49 mouse cellular contexts compared by ENCODE assay signal in the genomic region with DNA sequence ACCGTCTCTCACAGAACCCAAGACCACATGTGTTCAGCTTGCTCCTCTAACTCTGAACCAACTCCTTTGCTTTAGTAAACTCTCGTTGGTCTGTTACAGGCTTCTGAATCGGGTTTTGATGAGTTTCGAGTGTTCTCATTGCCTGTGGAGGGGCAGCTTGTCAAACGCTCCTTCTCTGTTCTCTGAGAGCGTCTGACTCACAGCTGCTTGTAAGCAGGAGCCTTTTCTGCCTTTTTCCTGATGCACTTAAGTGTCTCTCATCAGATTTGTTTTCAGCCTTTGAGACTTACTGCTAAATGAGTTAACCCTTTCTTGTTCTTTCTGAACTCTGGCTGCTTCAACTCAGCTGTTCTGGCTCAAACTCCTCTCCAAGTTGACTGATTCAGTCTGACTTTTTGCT. TPM values are rescaled to one million over a fixed set of nuclear protein-coding genes. Genes with fewer than 3 reads are reported as not detected.
"Had no signal": no experiment of that assay in that cellular context is flagged by ENCODE, and none has a peak within 500 bp of the region (broad histone marks: within the 10 kb centered on the region; RNA-seq: fewer than 3 reads in every experiment).

No protein-coding gene starts in this region.

- H3K4me2 ChIP-seq: heart, embryonic 11.5 days; heart, embryonic 12.5 days; heart, embryonic 13.5 days; heart, embryonic 15.5 days; hindbrain, embryonic 12.5 days; hindbrain, embryonic 13.5 days; hindbrain, embryonic 14.5 days; hindbrain, embryonic 15.5 days; intestine, embryonic 15.5 days; kidney, embryonic 15.5 days had no signal

- H3K9me3 ChIP-seq: heart, embryonic 10.5 days; heart, embryonic 12.5 days; heart, embryonic 13.5 days; heart, embryonic 15.5 days; hindbrain, embryonic 10.5 days; hindbrain, embryonic 12.5 days; hindbrain, embryonic 13.5 days; hindbrain, embryonic 15.5 days; intestine, embryonic 15.5 days; kidney, embryonic 15.5 days had no signal

- H3K9ac ChIP-seq: heart, embryonic 12.5 days; heart, embryonic 13.5 days; heart, embryonic 15.5 days; hindbrain, embryonic 12.5 days; hindbrain, embryonic 13.5 days; hindbrain, embryonic 14.5 days; hindbrain, embryonic 15.5 days; intestine, embryonic 15.5 days; kidney, embryonic 15.5 days had no signal

- H3K27ac ChIP-seq: heart, adult 2 months; heart, embryonic 10.5 days; heart, embryonic 13.5 days; heart, embryonic 15.5 days; hindbrain, embryonic 10.5 days; hindbrain, embryonic 12.5 days; hindbrain, embryonic 13.5 days; hindbrain, embryonic 14.5 days; hindbrain, embryonic 15.5 days; hindbrain, postnatal 0 days; intestine, embryonic 15.5 days; kidney, embryonic 15.5 days; kidney, postnatal 0 days; layer of hippocampus, adult 2 months had no signal

- H3K4me1 ChIP-seq: heart, embryonic 10.5 days; heart, embryonic 12.5 days; heart, embryonic 13.5 days; heart, embryonic 15.5 days; hindbrain, embryonic 10.5 days; hindbrain, embryonic 12.5 days; hindbrain, embryonic 13.5 days; hindbrain, embryonic 15.5 days; intestine, embryonic 15.5 days; kidney, embryonic 15.5 days had no signal

- H3K4me3 ChIP-seq: heart, adult 2 months; heart, embryonic 10.5 days; heart, embryonic 12.5 days; heart, embryonic 13.5 days; heart, embryonic 15.5 days; hindbrain, embryonic 10.5 days; hindbrain, embryonic 12.5 days; hindbrain, embryonic 13.5 days; hindbrain, embryonic 15.5 days; intestine, embryonic 15.5 days; kidney, embryonic 15.5 days; layer of hippocampus, adult 2 months had no signal

- ATAC-seq: hindbrain, embryonic 16.5 days; hindbrain, postnatal 0 days; inflammation-experienced regulatory T-cells, adult 6 months; intestine, embryonic 15.5 days; intestine, embryonic 16.5 days; intestine, postnatal 0 days had no signal

- H3K27me3 ChIP-seq: heart, embryonic 12.5 days; heart, embryonic 13.5 days; heart, embryonic 15.5 days; hindbrain, embryonic 12.5 days; hindbrain, embryonic 13.5 days; hindbrain, embryonic 15.5 days; intestine, embryonic 15.5 days; kidney, embryonic 15.5 days had no signal

- DNase-seq: heart, adult 2 months; heart, postnatal 14 days; heart, postnatal 36 days; heart, postnatal 4 days; kidney, adult 11 months; kidney, adult 18-20 months; kidney, adult 2 months; kidney, adult 8-10 months; kidney, adult 9 months; kidney, postnatal 10 days; kidney, postnatal 14 days; kidney, postnatal 25 days; kidney, postnatal 36 days; kidney, postnatal 4 days; layer of hippocampus, adult 9-11 months; layer of hippocampus, postnatal 36 days had no signal

RNA-seq across cellular contexts. Expression of a gene that starts 46.7 kb away (rescaled TPM):
- total RNA-seq: hematopoietic stem cell, adult 5-6 weeks; hindbrain, postnatal 0 days; layer of hippocampus, adult 18-20 months; layer of hippocampus, adult 2 months; layer of hippocampus, adult 8-10 months; layer of hippocampus, postnatal 10 days; layer of hippocampus, postnatal 14 days; layer of hippocampus, postnatal 25 days; layer of hippocampus, postnatal 36 days had no signal
- polyA plus RNA-seq: heart, adult 2 months; heart, embryonic 12.5 days; heart, embryonic 14.5 days; heart, embryonic 16.5 days; heart, postnatal 0 days; hindbrain, embryonic 10.5 days; hindbrain, embryonic 11.5 days; hindbrain, embryonic 12.5 days; hindbrain, embryonic 13.5 days; hindbrain, embryonic 14.5 days; hindbrain, embryonic 15.5 days; hindbrain, embryonic 16.5 days; inflammation-experienced regulatory T-cells, adult 6 months; intestine, embryonic 14.5 days; intestine, embryonic 15.5 days; intestine, embryonic 16.5 days; intestine, postnatal 0 days; kidney, adult 2 months; kidney, embryonic 14.5 days; kidney, embryonic 15.5 days; kidney, embryonic 16.5 days; kidney, postnatal 0 days; large intestine, adult 2 months had no signal
